Mouse (Mus musculus) urinary bladder, postnatal 10 days (tissue): ENCODE results near the gene Brd4.

Source experiments
- DNase-seq: peaks from one replicate; pipeline ENCODE4 v3.0.0; 2022; ENCODE audit warnings: low spot score

Gene Brd4

DNA sequence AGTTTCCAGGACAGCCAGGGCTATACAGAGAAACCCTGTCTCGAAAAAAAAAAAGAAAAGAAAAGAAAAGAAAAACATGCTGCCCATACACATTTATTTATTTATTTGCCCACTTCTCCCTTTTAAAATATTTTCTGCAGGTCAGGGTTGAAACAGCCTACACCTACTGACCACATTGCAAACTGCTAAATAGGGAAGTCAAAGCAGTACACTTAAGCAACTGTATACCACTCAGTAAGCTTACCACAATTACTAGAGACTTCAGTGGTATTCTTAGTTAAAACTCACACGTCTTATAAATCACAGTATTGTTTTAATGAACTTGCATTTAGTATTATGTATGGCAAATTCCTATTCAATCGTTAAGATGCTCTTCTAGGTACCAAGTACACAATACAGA lies 3.9 kb downstream of the Brd4 start:
- no peak for DNase-seq

DNA sequence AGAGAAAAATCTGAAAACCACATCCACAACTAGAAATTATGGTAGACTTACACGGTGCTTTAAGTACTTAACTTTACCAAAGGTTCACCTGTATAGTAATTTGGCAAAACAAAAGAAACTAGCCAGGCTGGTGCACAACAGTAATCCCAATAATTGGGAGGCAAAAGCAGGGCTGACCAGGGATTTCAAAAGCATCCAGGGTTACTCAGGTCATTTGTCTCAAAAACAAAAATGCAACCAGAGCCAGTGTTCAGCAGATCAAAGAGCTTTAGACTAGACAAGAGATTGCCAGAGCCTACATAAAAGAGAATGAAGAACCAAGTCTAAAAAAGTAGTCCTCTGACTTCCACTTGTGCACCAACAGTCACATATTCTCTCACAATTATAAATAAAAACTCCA lies 7.3 kb downstream of the Brd4 start:
- no peak for DNase-seq

DNA sequence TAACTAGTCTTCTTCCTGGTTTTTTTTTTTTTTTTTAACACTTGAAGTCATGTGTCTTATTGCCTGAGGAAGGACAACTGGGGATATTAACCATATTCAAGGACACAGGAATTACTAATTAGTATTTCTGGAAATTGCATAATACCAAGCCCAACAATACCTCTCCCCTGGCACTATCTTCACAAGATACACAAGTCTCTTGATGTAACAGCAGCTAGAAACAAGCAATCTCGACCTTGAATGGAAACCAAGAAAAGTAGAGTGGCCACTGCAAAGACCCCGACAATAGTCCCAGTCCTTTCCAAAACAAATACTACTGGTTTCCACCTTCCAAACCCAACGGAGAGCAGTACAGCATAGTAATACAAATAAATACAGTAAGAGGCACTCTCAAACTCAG lies 9.0 kb downstream of the Brd4 start:
- DNase-seq: no peak

DNA sequence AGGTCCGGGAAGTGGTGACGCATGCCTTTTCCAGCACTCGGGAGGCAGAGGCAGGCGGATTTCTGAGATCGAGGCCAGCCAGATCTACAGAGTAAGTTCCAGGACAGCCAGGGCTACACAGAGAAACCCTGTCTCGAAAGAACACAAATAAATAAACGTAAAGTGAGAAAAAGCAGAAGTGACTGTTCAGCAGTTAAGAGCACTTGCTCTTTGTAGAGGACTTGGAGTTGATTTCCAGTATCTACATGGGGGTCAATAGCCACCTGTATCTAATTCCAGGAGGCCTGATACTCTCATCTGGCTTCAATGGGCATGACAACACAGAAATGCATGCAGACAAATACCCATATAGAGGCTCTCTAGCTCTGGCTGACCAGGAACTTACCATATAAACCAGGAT lies 15.4 kb downstream of the Brd4 start:
- no peak for DNase-seq

DNA sequence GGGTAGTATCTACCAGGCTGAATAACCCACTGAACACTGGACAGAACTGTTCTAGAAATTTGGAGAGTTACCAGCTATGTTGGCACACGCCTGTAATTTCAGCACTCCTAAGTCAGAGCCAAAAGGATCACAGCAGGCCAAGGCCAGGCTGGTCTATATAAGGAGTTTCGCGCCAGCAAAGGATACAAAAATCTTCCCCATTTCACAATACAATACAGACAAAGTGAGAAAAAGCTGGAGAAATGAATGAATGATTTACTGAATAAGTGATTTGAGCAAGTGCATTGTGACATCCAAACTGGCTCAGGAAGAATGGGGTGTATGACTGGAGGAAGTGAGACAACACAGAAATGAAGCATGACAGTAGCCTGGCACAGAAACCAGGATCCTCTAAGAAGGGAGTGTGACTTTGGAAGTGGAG lies 16.0 kb downstream of the Brd4 start:
- no peak for DNase-seq

DNA sequence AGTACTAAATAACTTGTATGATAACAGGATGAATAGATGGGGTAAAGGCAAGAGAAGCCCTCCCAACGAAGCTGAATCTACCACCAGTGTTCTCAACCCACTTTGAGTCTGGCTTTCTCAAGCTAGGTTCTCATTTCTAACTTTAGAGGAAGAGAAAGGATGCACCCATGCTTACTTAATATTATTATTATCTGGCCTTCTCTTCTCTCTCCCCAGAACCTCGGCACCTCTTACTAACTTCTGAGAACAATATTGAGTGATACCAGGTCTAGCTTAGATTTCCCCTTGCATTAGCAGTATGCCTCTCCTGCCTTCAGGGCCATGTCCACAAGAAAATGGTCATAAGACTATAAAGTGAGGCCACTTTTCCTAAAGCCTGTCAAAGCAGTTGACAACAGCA lies 16.4 kb downstream of the Brd4 start:
- no peak for DNase-seq

DNA sequence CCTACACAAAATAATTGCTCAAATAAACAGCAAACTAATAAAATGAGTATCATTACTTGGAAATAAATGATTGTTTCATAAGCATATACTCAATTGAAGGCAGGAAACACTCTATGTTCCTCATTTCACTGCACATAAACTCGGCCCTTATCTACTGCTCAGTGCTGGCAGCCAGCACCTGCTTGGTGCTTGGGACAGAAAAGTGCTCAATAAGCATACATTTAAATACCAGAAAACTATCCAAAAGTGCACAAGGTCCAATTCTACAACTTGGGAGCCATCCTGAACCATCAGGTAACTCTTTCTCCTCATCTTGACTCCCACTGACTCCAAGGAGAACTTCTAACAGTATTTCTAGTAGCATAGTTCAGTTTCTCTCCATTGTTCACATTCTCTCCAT lies 16.9 kb downstream of the Brd4 start:
- no peak for DNase-seq

DNA sequence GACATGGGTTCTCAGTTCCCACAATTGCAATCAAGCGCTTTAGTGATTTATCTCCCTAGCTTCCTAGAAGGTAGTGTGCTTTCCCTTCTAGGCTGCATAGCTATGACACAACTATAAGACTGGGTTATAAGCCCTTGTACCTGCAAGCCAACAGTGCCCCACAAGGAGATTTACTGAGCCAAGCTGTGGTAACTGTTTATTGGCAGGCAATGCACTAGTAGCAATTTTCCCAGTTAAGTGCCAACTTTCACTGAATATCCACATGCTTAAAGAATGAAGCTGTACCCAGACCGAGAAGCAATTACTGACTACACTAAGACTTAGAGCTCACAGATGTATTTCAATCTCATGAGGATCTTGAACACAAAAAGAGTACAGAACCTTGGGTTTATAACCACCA lies 20.9 kb downstream of the Brd4 start:
- no peak for DNase-seq

DNA sequence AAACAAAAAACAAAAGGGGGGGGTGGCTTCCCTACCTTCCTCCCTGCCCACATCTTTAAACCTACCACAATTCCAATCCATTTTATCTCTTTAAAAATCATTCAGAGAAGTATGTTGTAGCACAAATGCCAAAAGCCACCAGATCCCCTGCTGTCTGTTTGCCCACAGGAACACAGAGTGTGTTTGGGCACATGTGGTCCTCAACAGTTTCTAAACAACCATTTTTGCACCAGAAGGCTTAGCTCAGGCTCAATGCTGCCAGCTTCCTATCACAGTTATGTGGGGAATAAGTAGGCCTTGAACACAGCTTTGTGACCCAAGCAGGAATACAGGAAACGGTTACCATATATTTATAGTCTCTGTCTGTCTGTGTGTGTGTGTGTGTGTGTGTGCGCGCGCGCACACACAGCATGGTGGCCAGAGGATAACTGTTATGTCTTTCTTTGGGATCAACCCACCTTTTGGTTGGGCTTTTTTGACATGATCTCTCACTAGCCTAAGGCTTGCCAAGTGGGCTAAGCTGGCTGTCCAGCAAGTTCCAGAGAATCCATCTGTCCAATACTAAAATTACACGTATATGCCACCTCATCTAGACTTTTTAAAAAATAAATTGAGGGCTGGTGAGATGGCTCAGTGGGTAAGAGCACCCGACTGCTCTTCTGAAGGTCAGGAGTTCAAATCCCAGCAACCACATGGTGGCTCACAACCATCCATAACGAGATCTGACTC lies 21.5 kb downstream of the Brd4 start:
- DNase-seq: no peak

DNA sequence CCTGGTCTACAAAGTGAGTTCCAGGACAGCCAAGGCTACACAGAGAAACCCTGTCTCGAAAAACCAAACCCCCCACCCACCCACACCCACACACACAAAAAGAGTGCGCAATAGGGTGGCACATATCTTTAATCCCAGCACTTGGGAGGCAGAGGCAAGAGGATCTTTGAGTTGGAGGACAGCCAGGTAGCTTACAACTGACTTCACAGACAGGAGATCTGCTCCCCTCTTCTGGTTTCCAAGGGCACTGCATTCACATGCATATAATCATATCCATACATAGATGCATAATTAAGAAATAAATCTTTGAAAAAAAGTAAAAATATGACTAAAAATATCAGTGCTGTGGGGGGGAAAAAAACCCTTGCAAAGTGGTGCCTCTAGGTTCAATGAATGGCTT lies 25.7 kb downstream of the Brd4 start:
- DNase-seq: no peak

DNA sequence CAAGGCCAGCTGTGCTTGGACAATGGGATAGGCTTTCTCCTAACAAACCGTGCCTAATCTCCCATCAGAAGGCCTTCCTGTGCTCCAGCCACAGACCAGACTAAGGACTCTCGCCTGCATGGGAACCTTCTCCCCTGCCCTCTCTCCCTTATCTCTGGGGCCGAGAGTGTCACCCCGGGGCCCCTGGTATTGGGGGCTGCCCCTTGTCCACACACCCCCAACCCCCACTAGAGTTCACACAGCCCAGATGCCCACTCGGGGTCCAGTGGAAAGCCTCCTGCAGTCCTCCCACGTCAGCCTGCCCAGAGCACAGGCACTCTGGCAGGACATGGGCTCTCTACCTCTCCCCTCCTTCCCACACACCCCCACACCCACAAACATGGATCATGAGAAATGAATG lies 26.6 kb downstream of the Brd4 start:
- DNase-seq: no peak

DNA sequence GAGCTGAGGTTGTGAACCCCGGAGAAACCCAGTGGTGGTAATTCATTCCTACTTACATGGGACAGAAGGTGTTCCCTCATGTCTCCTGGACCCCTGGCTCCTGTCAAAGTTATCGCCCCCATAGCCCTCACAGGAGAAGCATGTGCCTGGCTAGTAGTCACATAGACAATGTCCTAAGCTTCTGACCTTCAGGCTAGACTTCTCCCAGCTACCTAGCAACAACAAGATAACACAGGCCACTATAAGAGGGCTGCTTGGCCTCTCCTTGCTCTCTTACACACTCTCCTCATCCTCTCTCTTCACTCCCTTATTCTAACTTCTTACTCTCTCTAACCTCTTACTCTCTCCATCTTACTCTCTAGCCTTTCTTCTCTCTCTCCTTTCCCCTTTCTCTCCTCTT lies 27.1 kb downstream of the Brd4 start:
- no peak for DNase-seq

DNA sequence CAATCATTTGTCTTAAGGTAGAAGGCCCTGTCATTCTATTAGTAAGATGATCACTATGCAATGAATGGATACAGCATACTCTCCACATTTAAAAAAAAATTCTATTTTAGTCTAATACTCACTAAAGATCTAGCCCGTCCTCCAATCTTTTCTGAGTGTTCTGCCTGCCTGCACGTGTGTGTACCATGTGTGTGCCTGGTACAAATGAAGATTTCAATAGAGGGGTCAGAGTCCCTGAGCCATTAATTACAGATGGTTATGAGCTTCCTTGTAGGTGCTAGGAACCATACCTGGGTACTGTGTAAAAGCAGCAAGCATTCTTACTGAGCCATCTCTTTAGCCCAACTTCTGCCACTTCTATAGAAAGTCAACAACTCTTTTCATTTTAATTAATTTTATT lies 27.6 kb downstream of the Brd4 start:
- no peak for DNase-seq

DNA sequence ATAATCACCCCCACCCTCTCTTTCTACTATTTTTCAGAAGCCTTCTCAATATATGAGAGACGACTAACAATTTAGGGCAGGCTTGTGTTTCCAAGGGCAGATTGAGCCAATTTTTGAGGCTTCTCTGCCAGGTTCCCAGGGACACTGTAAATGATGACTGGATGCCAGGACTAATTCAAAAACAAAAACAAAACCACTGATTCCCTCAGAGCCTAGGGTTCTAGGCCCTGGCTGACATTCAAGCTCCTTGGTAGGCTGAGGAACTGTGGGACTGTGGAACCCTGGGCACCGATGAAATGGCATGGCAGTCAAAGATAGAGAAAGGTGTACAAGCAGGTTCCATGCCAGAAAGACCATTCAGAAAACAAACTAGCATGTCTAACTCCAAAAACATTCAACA lies 31.3 kb downstream of the Brd4 start:
- DNase-seq: no peak

DNA sequence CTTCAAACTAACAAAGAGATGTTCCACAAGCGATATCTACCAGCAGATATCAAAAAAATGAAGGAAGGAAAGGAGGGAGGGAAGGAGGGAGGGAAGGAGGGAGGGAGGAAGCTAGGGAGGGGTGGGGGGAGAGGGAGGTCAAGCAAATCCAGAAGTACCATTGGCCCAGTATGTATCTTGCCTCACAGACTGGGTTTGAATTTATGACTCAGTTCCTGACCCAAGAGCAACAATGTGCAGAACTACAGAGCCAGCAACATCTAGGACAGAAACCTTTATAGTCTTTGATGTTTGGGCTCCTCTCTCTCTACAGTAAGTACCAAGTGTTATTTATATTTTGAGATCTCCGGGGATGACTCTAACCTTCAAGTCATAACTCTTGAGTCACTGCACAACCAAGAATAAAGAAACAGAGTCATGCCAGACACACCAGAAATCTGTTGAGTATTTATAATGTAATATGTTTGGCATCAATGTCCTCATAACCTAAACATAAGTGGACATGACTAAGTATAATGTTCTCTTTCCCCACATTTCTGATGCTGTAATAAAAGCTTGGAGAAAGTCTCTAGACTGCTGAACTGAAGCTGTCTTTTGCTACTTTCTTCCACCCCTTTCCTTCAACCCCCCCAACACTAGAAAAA lies 32.6 kb downstream of the Brd4 start:
- no peak for DNase-seq

DNA sequence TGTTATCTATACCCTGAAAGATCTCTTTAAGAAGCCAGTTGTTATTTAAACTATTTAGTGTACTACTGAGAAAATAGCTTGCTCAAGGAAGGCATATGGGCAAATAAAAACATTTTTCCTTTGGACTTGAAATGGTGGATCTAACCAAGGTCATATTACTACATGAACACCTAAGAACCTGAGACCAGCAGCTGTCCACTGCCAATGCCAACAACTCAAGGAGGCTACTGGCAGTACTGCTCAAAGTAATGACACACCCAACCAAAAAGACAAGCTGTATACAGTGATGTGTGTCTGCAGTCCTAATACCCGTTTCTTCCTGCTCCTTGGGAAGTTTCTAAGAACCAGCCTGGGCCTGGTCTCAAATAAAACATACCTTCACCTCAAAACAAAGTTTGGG lies 34.5 kb downstream of the Brd4 start:
- no peak for DNase-seq

DNA sequence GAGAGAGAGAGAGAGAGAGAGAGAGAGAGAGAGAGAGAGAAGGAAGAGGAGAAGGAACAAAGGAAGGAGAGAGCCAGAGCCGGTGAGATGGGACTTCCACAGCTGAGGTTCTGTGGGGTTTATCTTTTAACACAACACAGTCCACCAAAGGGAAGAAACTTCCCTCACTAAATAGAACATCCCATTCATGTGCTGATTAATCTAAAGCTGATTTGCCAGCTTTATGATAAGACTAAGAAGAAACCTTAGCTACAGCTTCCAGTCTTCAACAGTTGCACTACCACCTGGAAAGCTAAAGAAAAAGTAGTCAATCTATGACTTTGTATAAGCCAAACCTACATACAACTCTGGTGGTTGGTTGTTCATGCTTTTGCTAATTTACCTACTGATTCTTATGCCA lies 36.3 kb downstream of the Brd4 start:
- no peak for DNase-seq

DNA sequence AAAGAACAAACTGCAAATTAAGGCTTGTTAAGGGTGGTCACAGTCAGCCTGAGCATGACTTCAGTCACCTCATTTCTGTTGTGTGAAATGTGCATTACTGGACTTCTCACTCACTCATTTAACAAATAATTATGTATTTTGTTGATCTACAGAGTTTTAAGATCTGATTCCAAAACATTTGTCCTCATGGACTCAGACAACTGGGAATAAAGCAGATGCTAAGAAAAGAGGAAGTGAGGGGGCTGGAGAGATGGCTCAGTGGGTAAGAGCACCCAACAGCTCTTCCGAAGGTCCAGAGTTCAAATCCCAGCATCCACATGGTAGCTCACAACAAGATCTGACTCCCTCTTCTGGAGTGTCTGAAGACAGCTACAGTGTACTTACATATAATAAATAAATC lies 36.9 kb downstream of the Brd4 start:
- DNase-seq: no peak

DNA sequence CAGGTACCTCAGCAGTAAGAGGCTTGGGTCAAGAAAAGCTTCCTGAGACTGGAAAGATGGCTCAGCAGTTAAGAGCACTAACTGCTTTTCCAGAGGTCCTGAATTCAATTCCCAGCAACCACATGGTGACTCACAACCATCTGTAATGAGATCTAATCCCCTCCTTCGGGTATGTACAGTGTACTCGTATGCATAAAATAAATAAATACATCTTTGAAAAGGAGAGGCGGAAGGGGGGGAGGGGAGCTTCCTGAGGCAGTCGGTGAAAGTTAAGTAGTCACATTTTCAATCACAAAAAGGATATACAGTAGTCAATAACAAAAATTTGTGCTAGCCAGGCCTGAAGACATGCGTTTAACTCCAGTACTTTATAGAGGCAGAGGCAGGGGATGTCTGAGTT lies 38.4 kb downstream of the Brd4 start:
- no peak for DNase-seq

DNA sequence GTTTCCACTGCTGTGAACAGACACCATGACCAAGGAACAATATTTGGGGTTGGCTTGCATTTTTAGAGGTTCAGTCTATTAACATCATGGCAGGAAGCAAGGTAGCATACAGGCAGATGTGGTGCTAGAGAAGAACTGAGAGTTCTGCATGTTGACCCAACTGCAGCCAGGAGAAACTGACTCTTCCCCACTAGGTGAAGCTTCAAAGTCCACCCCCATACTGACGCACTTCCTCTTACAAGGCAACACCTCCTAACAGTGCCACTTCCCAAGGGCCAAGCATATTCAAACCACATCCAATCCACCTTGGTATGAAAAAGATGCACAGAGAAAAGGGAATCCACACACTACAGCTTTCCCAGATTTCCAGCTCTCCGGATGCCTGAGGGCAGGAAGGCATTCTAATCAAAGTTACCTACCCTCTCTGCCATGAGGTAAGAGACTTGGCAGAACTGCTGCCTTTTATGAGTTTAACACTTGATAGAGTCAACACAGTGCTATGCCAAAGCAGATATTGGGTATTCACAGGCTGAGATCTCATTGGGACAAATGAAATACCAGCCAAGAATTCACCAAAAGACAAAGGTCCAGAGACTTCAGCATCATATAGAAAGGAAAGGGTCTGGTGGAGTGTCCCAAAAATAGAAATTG lies 43.5 kb downstream of the Brd4 start:
- DNase-seq: no peak

DNA sequence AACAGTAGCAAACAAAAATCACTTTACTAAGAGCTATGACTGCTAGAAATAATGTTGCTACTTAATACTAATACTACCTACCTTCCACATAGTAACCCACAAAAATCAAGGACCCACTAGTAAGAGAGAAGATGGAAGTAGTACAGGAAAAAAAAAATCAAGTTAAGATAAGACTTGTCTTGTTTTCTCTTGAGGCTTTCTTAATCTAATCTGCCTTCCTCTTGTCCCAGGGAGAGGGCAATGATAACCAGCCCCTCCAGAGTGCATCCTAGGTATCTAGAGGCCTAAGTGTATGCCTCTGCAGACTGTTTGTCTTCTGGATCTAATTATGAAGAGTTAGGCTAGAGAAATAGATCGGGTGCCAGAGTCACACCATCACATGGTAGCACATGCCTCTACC lies 45.9 kb downstream of the Brd4 start:
- no peak for DNase-seq

DNA sequence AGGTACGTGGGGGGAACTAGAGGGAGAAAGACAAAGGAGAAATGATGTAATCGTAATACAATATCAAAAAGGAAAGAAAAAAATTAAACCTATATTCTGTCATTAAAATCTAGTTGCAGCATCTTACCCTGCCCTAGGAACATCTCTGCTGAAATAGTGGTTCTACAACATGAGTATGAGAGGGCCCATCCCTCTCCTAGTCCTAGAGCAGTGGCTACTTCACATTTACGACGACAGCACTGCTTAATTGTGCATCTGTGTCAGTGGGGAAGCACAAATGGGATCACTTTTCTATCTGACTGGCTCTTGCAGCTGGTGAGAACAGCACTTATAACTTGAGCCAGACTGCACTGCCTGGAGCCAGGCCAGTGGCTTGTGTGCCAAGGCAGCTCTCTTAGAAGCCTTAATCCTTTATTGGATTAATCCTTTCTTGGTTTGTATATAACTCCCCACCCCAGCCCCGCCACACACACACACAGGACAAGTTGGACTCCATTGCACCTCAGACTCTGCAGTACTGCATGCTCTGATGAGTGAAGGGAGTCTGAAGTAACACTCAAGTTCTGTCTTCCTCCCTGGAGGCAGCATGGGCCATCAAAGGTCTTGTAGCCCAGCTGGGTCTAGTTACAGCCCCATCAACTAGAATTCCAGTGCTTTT lies 48.9 kb downstream of the Brd4 start:
- no peak for DNase-seq

DNA sequence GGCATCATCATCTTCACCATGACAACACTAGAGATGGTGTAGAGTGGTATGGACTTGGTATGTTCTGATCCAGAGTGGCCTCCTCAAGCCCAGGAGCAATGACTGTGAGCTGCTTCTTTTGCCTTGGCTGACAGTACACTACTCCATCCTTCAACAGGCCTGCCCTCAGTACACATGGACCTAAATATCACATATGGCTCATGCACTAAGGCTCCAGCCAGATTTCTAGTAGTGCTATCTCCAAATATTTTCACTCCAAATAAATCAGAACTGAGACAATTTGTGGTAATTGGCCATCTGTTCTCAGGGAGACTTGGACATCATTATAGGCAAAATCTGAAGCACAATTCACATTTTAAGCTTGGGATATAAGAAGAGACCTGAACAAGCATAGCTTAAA lies 51.3 kb downstream of the Brd4 start:
- no peak for DNase-seq
